Comparison of ENCODE assay signal across 9 mouse cellular contexts in genomic region chr6:83435174-83435573, GRCm38 (mm10). TPM values are rescaled to one million over a fixed set of nuclear protein-coding genes. Genes with fewer than 3 reads are reported as not detected.
DNase-seq lines count a peak whose midpoint lies in the region; ATAC-seq and TF ChIP-seq lines count a peak whose summit lies in the region.
"Had no signal": no experiment of that assay in that cellular context is flagged by ENCODE, and none has a peak within 500 bp of the region (broad histone marks: within the 10 kb centered on the region; RNA-seq: fewer than 3 reads in every experiment).

No protein-coding gene starts in this region.

- no peak for ATAC-seq in kidney, embryonic 15.5 days (replicated peaks; ENCODE audit: low FRiP score)
- ATAC-seq in embryonic facial prominence, embryonic 14.5 days (ENCODE audit: low read depth), result peak; percentile 13; the same call in 1 of the 2 replicates
- no peak for ATAC-seq in megakaryocyte progenitor cell, adult 5-6 weeks (replicated peaks; ENCODE audit: poor library complexity)

- H3ac ChIP-seq in myocyte (ENCODE audit: control insufficient read depth, insufficient read length), result no peak overlapping the region

- peaks cover 95% of the 10 kb centered on the region for H3K79me2 ChIP-seq in myocyte (ENCODE audit: control insufficient read depth, insufficient read depth)

- H3K9ac ChIP-seq in kidney, embryonic 15.5 days, result no peak overlapping the region
- H3K9ac ChIP-seq in embryonic facial prominence, embryonic 14.5 days (ENCODE audit: low read depth, low read length), result no peak overlapping the region
- H3K9ac ChIP-seq: limb, embryonic 12.5 days had no signal

- peaks cover 69% of the 10 kb centered on the region for H3K4me1 ChIP-seq in kidney, embryonic 15.5 days
- peaks cover 41% of the 10 kb centered on the region for H3K4me1 ChIP-seq in embryonic facial prominence, embryonic 14.5 days (ENCODE audit: control insufficient read depth, insufficient read depth, low read length)

- peak overlapping the region; percentile 32 for H3K27ac ChIP-seq in kidney, embryonic 15.5 days
- no peak overlapping the region for H3K27ac ChIP-seq in embryonic facial prominence, embryonic 14.5 days (replicated peaks; ENCODE audit: low read depth, low read length)
- H3K27ac ChIP-seq: limb, embryonic 12.5 days had no signal

- H3K4me2 ChIP-seq in kidney, embryonic 15.5 days, result no peak overlapping the region
- no peak overlapping the region for H3K4me2 ChIP-seq in embryonic facial prominence, embryonic 14.5 days (ENCODE audit: low read depth, low read length)
- H3K4me2 ChIP-seq in myocyte (ENCODE audit: low read depth), result peak overlapping the region; percentile 58
- H3K4me2 ChIP-seq: limb, embryonic 12.5 days had no signal

- TF ChIP-seq POLR2A in myocyte (IDR thresholded peaks at IDR 0.05; ENCODE audit: insufficient read length, low read depth), result no peak

- H3K27me3 ChIP-seq in kidney, embryonic 15.5 days, result no peaks in the 10 kb centered on the region
- no peaks in the 10 kb centered on the region for H3K27me3 ChIP-seq in embryonic facial prominence, embryonic 14.5 days (replicated peaks; ENCODE audit: control insufficient read depth, insufficient read depth, low read length)
- H3K27me3 ChIP-seq in myocyte (ENCODE audit: control insufficient read depth, insufficient read depth, insufficient read length), result no peaks in the 10 kb centered on the region
- H3K27me3 ChIP-seq: limb, embryonic 12.5 days had no signal

- H3K36me3 ChIP-seq in kidney, embryonic 15.5 days, result peaks cover 57% of the 10 kb centered on the region
- peaks cover 30% of the 10 kb centered on the region; the same call in 1 of the 2 replicates for H3K36me3 ChIP-seq in embryonic facial prominence, embryonic 14.5 days (ENCODE audit: control insufficient read depth, insufficient read depth, low read length)
- no peaks in the 10 kb centered on the region for H3K36me3 ChIP-seq in myocyte (ENCODE audit: control insufficient read depth, insufficient read depth)

- no peak overlapping the region for H3K4me3 ChIP-seq in kidney, embryonic 15.5 days (replicated peaks)
- H3K4me3 ChIP-seq in embryonic facial prominence, embryonic 14.5 days (ENCODE audit: low read depth, low read length), result no peak overlapping the region
- no peak overlapping the region for H3K4me3 ChIP-seq in myocyte
- H3K4me3 ChIP-seq: limb, embryonic 12.5 days had no signal

- DNase-seq in kidney, adult 11 months, result no peak
- peak; percentile 65 to 66 for DNase-seq in adrenal gland, adult 18-20 months (ENCODE audit: low spot score in 2 of 2)
- DNase-seq in embryonic facial prominence, embryonic 14.5 days (ENCODE audit: low spot score), result peak; percentile 70
- no peak for DNase-seq in gastrocnemius, postnatal 25 days
- no peak for DNase-seq in cerebellum, adult 11 months

- H3K9me3 ChIP-seq in kidney, embryonic 15.5 days (replicated peaks), result no peaks in the 10 kb centered on the region
- H3K9me3 ChIP-seq in embryonic facial prominence, embryonic 14.5 days (ENCODE audit: control insufficient read depth, low read length), result no peaks in the 10 kb centered on the region
- H3K9me3 ChIP-seq: limb, embryonic 12.5 days had no signal

- WGBS in kidney, embryonic 15.5 days, result 59% methylated on average over 5 of the region's 5 CpGs
- 52% methylated on average over 5 of the region's 5 CpGs for WGBS in embryonic facial prominence, embryonic 14.5 days

TF ChIP-seq in myocyte, 11 proteins besides CTCF, POLR2A, EP300 and RAD21:
- TF ChIP-seq POLR2AphosphoS2 (IDR thresholded peaks at IDR 0.05; ENCODE audit: insufficient read length, low read depth) (no peak), TCF12 (IDR thresholded peaks at IDR 0.05; ENCODE audit: insufficient read depth, poor library complexity, severe bottlenecking) (no peak), MAX (IDR thresholded peaks at IDR 0.05; ENCODE audit: low read depth) (no peak), TCF3 (IDR thresholded peaks at IDR 0.05; ENCODE audit: insufficient read length, low read depth) (no peak), SRF (IDR thresholded peaks at IDR 0.05; ENCODE audit: control insufficient read depth, insufficient read length, low read depth) (no peak), E2F4 (IDR thresholded peaks at IDR 0.05; ENCODE audit: insufficient read depth) (no peak), MYOG (IDR thresholded peaks at IDR 0.05; ENCODE audit: control insufficient read depth in 1 of 3, insufficient read depth in 1 of 3, insufficient read length in 2 of 3, low read depth in 2 of 3) (no peak), REST (IDR thresholded peaks at IDR 0.05; ENCODE audit: insufficient read depth, insufficient read length) (no peak), USF1 (IDR thresholded peaks at IDR 0.05; ENCODE audit: low read depth) (no peak), MYOD1 (IDR thresholded peaks at IDR 0.05; ENCODE audit: control insufficient read depth in 1 of 3, insufficient read length in 2 of 3, low read depth in 2 of 3) (no peak), CEBPB (IDR thresholded peaks at IDR 0.05; ENCODE audit: insufficient read depth, poor library complexity, severe bottlenecking) (no peak)

RNA-seq across cellular contexts. Expression of gene Tet3, which starts 23.7 kb away (rescaled TPM):
- 51.0 and 51.4 TPM in 2 replicates for polyA plus RNA-seq in kidney, embryonic 15.5 days (2015; fragmentation: Nextera tagmentation; extraction: Ambion mirVana)
- 10 to 100 TPM; 24.2 to 25.7 TPM for total RNA-seq in adrenal gland, adult 18-20 months (2021)
- 32.4 and 37.3 TPM in 2 replicates for polyA plus RNA-seq in embryonic facial prominence, embryonic 14.5 days (2014; fragmentation: Nextera tagmentation; extraction: Ambion mirVana)
- 11.4 TPM for polyA plus RNA-seq in myocyte (2012; fragmentation: generic; extraction: Trizol)
- 10 to 100 TPM; 22.2 to 29.7 TPM for total RNA-seq in gastrocnemius, postnatal 25 days (2021)
- 27.9 and 29.6 TPM in 2 replicates for total RNA-seq in megakaryocyte progenitor cell, adult 5-6 weeks (2015)
- total RNA-seq in megakaryocyte progenitor cell, adult 5-6 weeks (2017), result 12.2 and 14.5 TPM in 2 replicates

Comparison
In these comparisons a context has a peak if more than half of its experiments do, and no peak if none do; other contexts are left out.
1. DNase-seq: peak in adrenal gland, adult 18-20 months (2 of 2) and embryonic facial prominence, embryonic 14.5 days (single experiment); none in kidney, adult 11 months (single experiment), gastrocnemius, postnatal 25 days (single experiment) and cerebellum, adult 11 months (single experiment).